Mouse (Mus musculus) embryonic facial prominence, embryonic 15.5 days (tissue): Measurements from ENCODE around the gene Krt7. TPM values are rescaled to one million over a fixed set of nuclear protein-coding genes. Genes with fewer than 3 reads are reported as not detected.
A peak's percentile ranks its signal among the peaks of the same experiment; 100 is the strongest.

Source experiments
- ATAC-seq: fragments of 200-750 bp; cut with Nextera tagmentation; 2 replicates; pipeline ENCODE4 v1.8.0; 2017; ENCODE audit warnings: low read depth, moderate TSS enrichment; ENCODE audit not compliant: insufficient number of reproducible peaks, low FRiP score, low TSS enrichment
- H3K27ac ChIP-seq: fragments of 300-500 bp; sonication (generic); replicated peaks from 2 replicates; pipeline ENCODE4 v1.5.1; 2015; ENCODE audit warnings: mild to moderate bottlenecking, inconsistent platforms
- H3K27me3 ChIP-seq: fragments of 300-500 bp; sonication (generic); 2 replicates; pipeline ENCODE4 v1.6.1; 2015; ENCODE audit warnings: inconsistent platforms
- H3K36me3 ChIP-seq: fragments of 300-500 bp; sonication (generic); 2 replicates; pipeline ENCODE4 v1.6.1; 2015; ENCODE audit warnings: mild to moderate bottlenecking, inconsistent platforms
- H3K4me1 ChIP-seq: fragments of 300-500 bp; sonication (generic); 2 replicates; pipeline ENCODE4 v1.6.1; 2015; ENCODE audit warnings: inconsistent platforms
- H3K4me2 ChIP-seq: fragments of 300-500 bp; sonication (generic); replicated peaks from 2 replicates; pipeline ENCODE4 v1.6.1; 2015; ENCODE audit warnings: mild to moderate bottlenecking, inconsistent platforms
- H3K4me3 ChIP-seq: fragments of 300-500 bp; sonication (generic); replicated peaks from 2 replicates; pipeline ENCODE4 v1.5.1; 2015; ENCODE audit warnings: mild to moderate bottlenecking, inconsistent platforms
- H3K9ac ChIP-seq: fragments of 300-500 bp; sonication (generic); 2 replicates; pipeline ENCODE4 v1.6.1; 2015; ENCODE audit warnings: inconsistent platforms
- H3K9me3 ChIP-seq: fragments of 300-500 bp; sonication (generic); replicated peaks from 2 replicates; pipeline ENCODE4 v1.6.1; 2016; ENCODE audit warnings: inconsistent platforms
- WGBS: fragments of 180-500 bp; shearing (Covaris S2); methylation state at CpG from one replicate; pipeline ENCODE4 v1.1.7; 2015; 5-methylcytosine and 5-hydroxymethylcytosine counted together
- polyA plus RNA-seq: library from polyadenylated mRNA; unstranded; fragments of >200 nt; fragmentation: Nextera tagmentation; extraction: Ambion mirVana; gene quantifications from 2 replicates; pipeline ENCODE4 v1.2.1, GENCODE M21; 2015

The Krt7 gene
- polyA plus RNA-seq, 1 experiment from 2014 or later: 93.4 TPM

- WGBS: 24% methylated on average over 31 of the region's 31 CpGs
- Histone ChIP-seq H3K4me1 (peaks cover 20% of the 10 kb centered on the region), H3K36me3 (no peaks in the 10 kb centered on the region), H3K9me3 (no peaks in the 10 kb centered on the region), H3K27me3 (peaks cover 25% of the 10 kb centered on the region), H3K27ac (no peak overlapping the region), H3K4me2 (peak overlapping the region; percentile 21; the same call in 1 of the 2 replicates), H3K9ac (no peak overlapping the region), H3K4me3 (no peak overlapping the region; the same call in 1 of the 2 replicates)
- no peak for ATAC-seq
Observed at GRCm38 (mm10) chr15:101412188-101412587, 1.3 kb downstream of the Krt7 start.

GRCm38 (mm10) chr15:101413916-101414635 lies 3.2 kb downstream of the Krt7 start:
- H3K4me3 ChIP-seq: no peak overlapping the region
- peaks cover 25% of the 10 kb centered on the region for H3K27me3 ChIP-seq
- no peak overlapping the region for H3K27ac ChIP-seq
- WGBS: 20% methylated on average over 7 of the region's 7 CpGs
- H3K4me2 ChIP-seq: no peak overlapping the region
- H3K9ac ChIP-seq: no peak overlapping the region
- peaks cover 20% of the 10 kb centered on the region for H3K4me1 ChIP-seq
- no peak for ATAC-seq
- no peaks in the 10 kb centered on the region for H3K9me3 ChIP-seq
- H3K36me3 ChIP-seq: no peaks in the 10 kb centered on the region

- 33% methylated on average over 11 of the region's 11 CpGs for WGBS
- no peaks in the 10 kb centered on the region for H3K36me3 ChIP-seq
Observed at GRCm38 (mm10) chr15:101414807-101415565, 4.1 kb downstream of the Krt7 start.

GRCm38 (mm10) chr15:101418950-101419349 lies 8.1 kb downstream of the Krt7 start:
- Histone ChIP-seq H3K4me3 (no peak overlapping the region), H3K4me1 (peaks cover 12% of the 10 kb centered on the region), H3K27ac (no peak overlapping the region), H3K9me3 (no peaks in the 10 kb centered on the region), H3K27me3 (peaks cover 1% of the 10 kb centered on the region; the same call in 1 of the 2 replicates), H3K4me2 (no peak overlapping the region), H3K36me3 (no peaks in the 10 kb centered on the region), H3K9ac (no peak overlapping the region)
- 60% methylated on average over 4 of the region's 4 CpGs for WGBS
- ATAC-seq: no peak

More at GRCm38 (mm10) chr15:101414807-101415565, 4.1 kb downstream of the Krt7 start:
- ATAC-seq: no peak
- Histone ChIP-seq H3K9me3 (no peaks in the 10 kb centered on the region), H3K27ac (no peak overlapping the region), H3K9ac (no peak overlapping the region), H3K4me1 (peaks cover 24% of the 10 kb centered on the region), H3K4me3 (no peak overlapping the region), H3K27me3 (peaks cover 25% of the 10 kb centered on the region), H3K4me2 (no peak overlapping the region)

- H3K4me1 ChIP-seq: peaks cover 5% of the 10 kb centered on the region; the same call in 1 of the 2 replicates
- no peak for ATAC-seq
- H3K27ac ChIP-seq: no peak overlapping the region
- no peak overlapping the region for H3K9ac ChIP-seq
- H3K36me3 ChIP-seq: no peaks in the 10 kb centered on the region
- no peaks in the 10 kb centered on the region for H3K9me3 ChIP-seq
- no peaks in the 10 kb centered on the region for H3K27me3 ChIP-seq
- 54% methylated on average over 6 of the region's 6 CpGs for WGBS
- no peak overlapping the region for H3K4me3 ChIP-seq
- no peak overlapping the region for H3K4me2 ChIP-seq
Observed at GRCm38 (mm10) chr15:101420903-101421302, 10.1 kb downstream of the Krt7 start.

GRCm38 (mm10) chr15:101424914-101425313 lies 14.1 kb downstream of the Krt7 start:
- Histone ChIP-seq H3K4me2 (no peak overlapping the region), H3K9ac (no peak overlapping the region), H3K27ac (no peak overlapping the region), H3K9me3 (no peaks in the 10 kb centered on the region), H3K36me3 (no peaks in the 10 kb centered on the region), H3K27me3 (no peaks in the 10 kb centered on the region), H3K4me1 (no peaks in the 10 kb centered on the region), H3K4me3 (no peak overlapping the region)
- ATAC-seq: no peak
- WGBS: 14% methylated on average over 5 of the region's 5 CpGs

GRCm38 (mm10) chr15:101436611-101437010 lies 25.8 kb downstream of the Krt7 start:
- H3K36me3 ChIP-seq: no peaks in the 10 kb centered on the region
- WGBS: 88% methylated on average over 7 of the region's 7 CpGs
- H3K27me3 ChIP-seq: peaks cover 38% of the 10 kb centered on the region
- H3K4me1 ChIP-seq: peaks cover 6% of the 10 kb centered on the region; the same call in 1 of the 2 replicates
- ATAC-seq: no peak
- no peak overlapping the region for H3K9ac ChIP-seq
- no peak overlapping the region for H3K4me3 ChIP-seq
- no peaks in the 10 kb centered on the region for H3K9me3 ChIP-seq
- no peak overlapping the region for H3K4me2 ChIP-seq
- no peak overlapping the region for H3K27ac ChIP-seq

GRCm38 (mm10) chr15:101438555-101438954 lies 27.7 kb downstream of the Krt7 start, which contains the start of gene Krt87:
Krt87 (minus strand) TSS chr15:101438804.
- H3K9ac ChIP-seq: no peak within 1 kb of the TSS
- H3K9me3 ChIP-seq: no peaks in the 10 kb centered on the region
- WGBS: 3% methylated on average over 34 of the region's 34 CpGs
- peaks cover 38% of the 10 kb centered on the region for H3K27me3 ChIP-seq
- peaks cover 6% of the 10 kb centered on the region; the same call in 1 of the 2 replicates for H3K4me1 ChIP-seq
- ATAC-seq: no peak
- no peaks in the 10 kb centered on the region for H3K36me3 ChIP-seq
- no peak within 1 kb of the TSS for H3K27ac ChIP-seq
- peak within 1 kb of the TSS; percentile 27 for H3K4me3 ChIP-seq
- peak within 1 kb of the TSS; percentile 46 for H3K4me2 ChIP-seq

GRCm38 (mm10) chr15:101440837-101441236 lies 30.0 kb downstream of the Krt7 start:
- no peak overlapping the region for H3K4me2 ChIP-seq
- peaks cover 6% of the 10 kb centered on the region; the same call in 1 of the 2 replicates for H3K4me1 ChIP-seq
- no peak overlapping the region for H3K9ac ChIP-seq
- ATAC-seq: no peak
- H3K27ac ChIP-seq: no peak overlapping the region
- peaks cover 38% of the 10 kb centered on the region for H3K27me3 ChIP-seq
- H3K36me3 ChIP-seq: no peaks in the 10 kb centered on the region
- WGBS: 57% methylated on average over 4 of the region's 4 CpGs
- no peaks in the 10 kb centered on the region for H3K9me3 ChIP-seq
- no peak overlapping the region for H3K4me3 ChIP-seq

- Histone ChIP-seq H3K9me3 (no peaks in the 10 kb centered on the region), H3K4me2 (no peak overlapping the region), H3K27me3 (no peaks in the 10 kb centered on the region), H3K9ac (no peak overlapping the region), H3K27ac (no peak overlapping the region), H3K36me3 (no peaks in the 10 kb centered on the region), H3K4me3 (no peak overlapping the region), H3K4me1 (no peaks in the 10 kb centered on the region)
- ATAC-seq: no peak
- WGBS: 60% methylated on average over 11 of the region's 11 CpGs
Observed at GRCm38 (mm10) chr15:101446572-101446971, 35.7 kb downstream of the Krt7 start.

GRCm38 (mm10) chr15:101447444-101447843 lies 36.6 kb downstream of the Krt7 start, which contains the start of gene Krt88:
Krt88 (plus strand) TSS chr15:101447744.
- H3K27me3 ChIP-seq: no peaks in the 10 kb centered on the region
- H3K36me3 ChIP-seq: no peaks in the 10 kb centered on the region
- no peak within 1 kb of the TSS for H3K9ac ChIP-seq
- H3K4me3 ChIP-seq: no peak within 1 kb of the TSS
- no peaks in the 10 kb centered on the region for H3K9me3 ChIP-seq
- 71% methylated on average over 2 of the region's 2 CpGs for WGBS
- ATAC-seq: no peak
- no peak within 1 kb of the TSS for H3K4me2 ChIP-seq
- no peaks in the 10 kb centered on the region for H3K4me1 ChIP-seq
- no peak within 1 kb of the TSS for H3K27ac ChIP-seq
